Mouse (Mus musculus) granulocyte monocyte progenitor cell, adult 5-6 weeks (primary cell): ENCODE measurements around the gene Dock1. TPM values are rescaled to one million over a fixed set of nuclear protein-coding genes. Genes with fewer than 3 reads are reported as not detected.

Experiments
- ATAC-seq: replicated peaks from 2 replicates; pipeline ENCODE4 v1.8.0; 2016; ENCODE audit warnings: mild to moderate bottlenecking, moderate TSS enrichment, inconsistent platforms; ENCODE audit not compliant: poor library complexity, severe bottlenecking
- total RNA-seq, 2 experiments: library from RNA; stranded (forward) in 1 of 2; stranded (reverse) in 1 of 2; fragments of 200-712, 200-1000 nt in 1 of 2; fragments of >200 nt in 1 of 2; fragmentation: Nextera tagmentation in 1 of 2; gene quantifications; 2 replicates each; pipeline ENCODE4 v1.2.3; 2014 to 2017

The Dock1 gene
- total RNA-seq (2014; fragmentation: Nextera tagmentation) (19.7 and 22.5 TPM in 2 replicates), total RNA-seq (2017) (14.0 and 16.2 TPM in 2 replicates)

GRCm38 (mm10) chr7:134670312-134671002 lies at the start of gene Dock1:
Dock1 (plus strand) TSS chr7:134670654.
- peak; percentile 68 for ATAC-seq

GRCm38 (mm10) chr7:134627906-134628305 lies 42.5 kb upstream of the Dock1 start:
- ATAC-seq: no peak

GRCm38 (mm10) chr7:134650246-134650830 lies 20.1 kb upstream of the Dock1 start:
- ATAC-seq: no peak

- ATAC-seq: no peak
These were observed 19.4 kb upstream of the Dock1 start for GRCm38 (mm10) chr7:134651071-134651470.

- ATAC-seq: no peak
These were observed 7.2 kb upstream of the Dock1 start for GRCm38 (mm10) chr7:134663241-134663640.

- ATAC-seq: no peak
These were observed 4.7 kb upstream of the Dock1 start for GRCm38 (mm10) chr7:134665642-134666282.

- ATAC-seq: no peak
These were observed 3.2 kb upstream of the Dock1 start for GRCm38 (mm10) chr7:134667271-134667702.

GRCm38 (mm10) chr7:134669474-134670311 lies 761 bp upstream of the Dock1 start:
- ATAC-seq: peak; percentile 62

GRCm38 (mm10) chr7:134671003-134671461 lies 578 bp downstream of the Dock1 start:
- no peak; the same call in 1 of the 2 replicates for ATAC-seq

- ATAC-seq: no peak
These were observed 1.0 kb downstream of the Dock1 start for GRCm38 (mm10) chr7:134671467-134671901.

- ATAC-seq: no peak
These were observed 2.7 kb downstream of the Dock1 start for GRCm38 (mm10) chr7:134673135-134673534.

- ATAC-seq: no peak
These were observed 3.5 kb downstream of the Dock1 start for GRCm38 (mm10) chr7:134673952-134674351.

GRCm38 (mm10) chr7:134677852-134678251 lies 7.4 kb downstream of the Dock1 start:
- ATAC-seq: no peak

GRCm38 (mm10) chr7:134679314-134680158 lies 9.1 kb downstream of the Dock1 start:
- ATAC-seq: no peak

GRCm38 (mm10) chr7:134680161-134680560 lies 9.7 kb downstream of the Dock1 start:
- ATAC-seq: no peak

GRCm38 (mm10) chr7:134681729-134682527 lies 11.5 kb downstream of the Dock1 start:
- no peak for ATAC-seq

GRCm38 (mm10) chr7:134688332-134688731 lies 17.9 kb downstream of the Dock1 start:
- ATAC-seq: no peak

- ATAC-seq: no peak
These were observed 19.7 kb downstream of the Dock1 start for GRCm38 (mm10) chr7:134690118-134690517.

GRCm38 (mm10) chr7:134690806-134691205 lies 20.4 kb downstream of the Dock1 start:
- no peak for ATAC-seq
